ENCODE assay signal across 20 mouse cellular contexts in genomic region chr2:11370273-11370672, GRCm38 (mm10).
DNase-seq lines count a peak whose midpoint lies in the region; ATAC-seq and TF ChIP-seq lines count a peak whose summit lies in the region.
"Had no signal": no experiment of that assay in that cellular context is flagged by ENCODE, and none has a peak within 500 bp of the region (broad histone marks: within the 10 kb centered on the region; RNA-seq: fewer than 3 reads in every experiment).

No protein-coding gene starts in this region.

- TF ChIP-seq RAD21 in MEL (IDR thresholded peaks at IDR 0.05; ENCODE audit: low read depth, low read length) = no peak

- no peaks in the 10 kb centered on the region for H3K9me3 ChIP-seq in MEL (replicated peaks; ENCODE audit: insufficient read depth, low read length)
- H3K9me3 ChIP-seq: G1E had no signal

- H3K27me3 ChIP-seq in MEL (ENCODE audit: control insufficient read depth in 1 of 2, insufficient read depth in 2 of 2, low read length in 2 of 2) = no peaks in the 10 kb centered on the region
- H3K27me3 ChIP-seq in splenic B cell, adult 2 months (ENCODE audit: control insufficient read depth, insufficient read depth, low read length, poor library complexity, severe bottlenecking) = no peaks in the 10 kb centered on the region
- H3K27me3 ChIP-seq: CH12.LX, Patski had no signal

- no peak for TF ChIP-seq EP300 in MEL (IDR thresholded peaks at IDR 0.05; ENCODE audit: low read depth in 1 of 2, low read length in 2 of 2)

- H3K27ac ChIP-seq in MEL (ENCODE audit: control insufficient read depth, low read depth, low read length) = no peak overlapping the region

- no peak for DNase-seq in MEL (ENCODE audit: low read depth, low spot score)
- DNase-seq in splenic B cell, adult 2 months (ENCODE audit: low read depth, low spot score) = peak; percentile 11
- DNase-seq in adrenal gland, postnatal 10 days = no peak
- DNase-seq: adrenal gland, adult 2 months; adrenal gland, adult 8-10 months; adrenal gland, postnatal 14 days; adrenal gland, postnatal 25 days; adrenal gland, postnatal 36 days; B cell, adult 2 months; cerebellum, adult 11 months; cerebellum, adult 11-12 months; cerebellum, adult 18-20 months; cerebellum, adult 2 months; cerebellum, adult 8-10 months had no signal

- no peak for ATAC-seq in erythroid progenitor cell, adult 5-6 weeks (replicated peaks; ENCODE audit: low FRiP score, poor library complexity, severe bottlenecking)
- ATAC-seq: activated CD4-positive, CD25-positive, alpha-beta regulatory T cell, adult 4 months; CD4-positive, CD25-positive, alpha-beta regulatory T cell, adult 4 months; Patski had no signal

- H3K36me3 ChIP-seq in MEL (ENCODE audit: control insufficient read depth in 1 of 2, insufficient read depth in 2 of 2, low read length in 2 of 2) = peaks cover 0 to 15% of the 10 kb centered on the region in 2 experiments; a peak in 2 of 4 replicates
- no peaks in the 10 kb centered on the region for H3K36me3 ChIP-seq in splenic B cell, adult 2 months (ENCODE audit: control insufficient read depth, insufficient read depth, low read length, poor library complexity, severe bottlenecking)
- H3K36me3 ChIP-seq: G1E had no signal

- no peak overlapping the region for H3K9ac ChIP-seq in MEL (ENCODE audit: control insufficient read depth, low read depth, low read length, poor library complexity, severe bottlenecking)

- peaks cover 9 to 13% of the 10 kb centered on the region in 2 experiments for H3K4me1 ChIP-seq in MEL (ENCODE audit: control insufficient read depth in 1 of 2, insufficient read depth in 2 of 2, low read length in 2 of 2)

- H3K79me2 ChIP-seq in MEL (ENCODE audit: control insufficient read depth, insufficient read depth, low read length, poor library complexity) = no peaks in the 10 kb centered on the region

- no peak for TF ChIP-seq POLR2A in MEL (IDR thresholded peaks at IDR 0.05; ENCODE audit: control insufficient read depth in 1 of 2, insufficient read depth in 1 of 2, low read depth in 1 of 2, low read length in 2 of 2, poor library complexity in 1 of 2)

- no peak for TF ChIP-seq CTCF in MEL (IDR thresholded peaks at IDR 0.05 in 2 of 3, conservative IDR thresholded peaks at IDR 0.05 in 1 of 3; ENCODE audit: control insufficient read depth in 1 of 3, insufficient read depth in 1 of 3, low read depth in 2 of 3, low read length in 3 of 3, poor library complexity in 1 of 3, severe bottlenecking in 1 of 3)

- no peak overlapping the region for H3K4me3 ChIP-seq in MEL (ENCODE audit: control insufficient read depth in 1 of 2, insufficient read depth in 1 of 2, low read depth in 2 of 2, low read length in 2 of 2)

TF ChIP-seq in MEL, 35 proteins besides CTCF, POLR2A, EP300 and RAD21:
- TF ChIP-seq MAFK (IDR thresholded peaks at IDR 0.05; ENCODE audit: borderline replicate concordance, low read depth, low read length) (0 out of 2 replicates have a peak, but pooled peaks have one; percentile 28), ELF1 (IDR thresholded peaks at IDR 0.05; ENCODE audit: low read depth, low read length) (no peak), TCF12 (IDR thresholded peaks at IDR 0.05; ENCODE audit: low read depth, low read length) (no peak), TBP (IDR thresholded peaks at IDR 0.05; ENCODE audit: low read depth, low read length) (peak; percentile 95)
